Mouse (Mus musculus): ENCODE data around the gene Ttc7b.

DNA sequence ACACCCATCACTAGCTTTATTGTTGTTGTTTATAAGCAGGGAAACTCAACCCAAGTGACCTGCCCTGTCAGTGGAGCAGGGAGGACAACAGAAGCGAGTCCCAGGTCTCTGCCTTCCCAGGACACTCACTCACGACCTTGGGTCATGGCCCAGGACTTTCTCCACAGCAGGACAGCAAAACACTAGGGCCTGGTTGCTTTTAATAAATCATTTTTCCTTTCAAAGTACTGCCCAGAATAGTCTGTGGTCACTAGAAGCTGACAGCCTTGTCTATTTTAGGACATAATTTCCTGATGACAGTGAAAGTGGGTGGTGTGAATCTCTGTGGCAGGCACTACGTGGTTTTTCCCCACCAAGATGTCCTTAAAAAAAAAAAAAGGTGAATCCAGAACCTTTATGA, 7.6 kb upstream of the Ttc7b start:
- TF ChIP-seq POLR2A (IDR thresholded peaks at IDR 0.05; ENCODE audit: control insufficient read depth, low read depth, low read length) (no peak), CTCF (IDR thresholded peaks at IDR 0.05; ENCODE audit: control insufficient read depth, insufficient read depth, insufficient replicate concordance, low read depth, low read length) (no peak)
